Mouse (Mus musculus) c-Kit-positive CD71-positive TER-119-positive erythroid progenitor cells, embryonic 14.5 days (primary cell): ENCODE results near the gene Aida.
"Not testable (repeated sequence)": the region's sequence is repeated elsewhere in the genome, so short reads cannot be mapped to it uniquely, and the experiment has no call there.

Experiments
- DNase-seq: peaks from one replicate; pipeline ENCODE4 v3.0.0-alpha.2; 2013; ENCODE audit warnings: low spot score

The Aida gene

GRCm38 (mm10) chr1:183320708-183321107, 24.3 kb downstream of the Aida start:
- no peak for DNase-seq

- not testable (repeated sequence) for DNase-seq
Measured at GRCm38 (mm10) chr1:183322496-183322895, 26.1 kb downstream of the Aida start.

GRCm38 (mm10) chr1:183323923-183324322, 27.5 kb downstream of the Aida start:
- no peak for DNase-seq

GRCm38 (mm10) chr1:183324433-183324832, 28.0 kb downstream of the Aida start:
- DNase-seq, result no peak

- DNase-seq, result no peak
Measured at GRCm38 (mm10) chr1:183327171-183327570, 30.8 kb downstream of the Aida start.

DNA sequence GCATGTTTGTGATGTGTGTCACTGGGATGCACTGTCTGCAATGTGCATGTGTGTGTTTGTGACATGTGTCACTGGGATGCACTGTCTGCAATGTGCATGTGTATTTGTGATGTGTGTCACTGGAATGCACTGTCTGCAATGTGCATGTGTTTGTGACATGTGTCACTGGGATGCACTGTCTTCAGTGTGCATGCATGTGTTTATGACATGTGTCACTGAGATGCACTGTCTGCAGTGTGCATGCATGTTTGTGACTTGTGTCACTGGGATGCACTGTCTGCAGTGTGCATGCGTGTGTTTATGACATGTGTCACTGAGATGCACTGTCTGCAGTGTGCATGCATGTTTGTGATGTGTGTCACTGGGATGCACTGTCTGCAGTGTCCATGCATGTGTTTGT, 46.5 kb downstream of the Aida start:
- DNase-seq, result not testable (repeated sequence)

DNA sequence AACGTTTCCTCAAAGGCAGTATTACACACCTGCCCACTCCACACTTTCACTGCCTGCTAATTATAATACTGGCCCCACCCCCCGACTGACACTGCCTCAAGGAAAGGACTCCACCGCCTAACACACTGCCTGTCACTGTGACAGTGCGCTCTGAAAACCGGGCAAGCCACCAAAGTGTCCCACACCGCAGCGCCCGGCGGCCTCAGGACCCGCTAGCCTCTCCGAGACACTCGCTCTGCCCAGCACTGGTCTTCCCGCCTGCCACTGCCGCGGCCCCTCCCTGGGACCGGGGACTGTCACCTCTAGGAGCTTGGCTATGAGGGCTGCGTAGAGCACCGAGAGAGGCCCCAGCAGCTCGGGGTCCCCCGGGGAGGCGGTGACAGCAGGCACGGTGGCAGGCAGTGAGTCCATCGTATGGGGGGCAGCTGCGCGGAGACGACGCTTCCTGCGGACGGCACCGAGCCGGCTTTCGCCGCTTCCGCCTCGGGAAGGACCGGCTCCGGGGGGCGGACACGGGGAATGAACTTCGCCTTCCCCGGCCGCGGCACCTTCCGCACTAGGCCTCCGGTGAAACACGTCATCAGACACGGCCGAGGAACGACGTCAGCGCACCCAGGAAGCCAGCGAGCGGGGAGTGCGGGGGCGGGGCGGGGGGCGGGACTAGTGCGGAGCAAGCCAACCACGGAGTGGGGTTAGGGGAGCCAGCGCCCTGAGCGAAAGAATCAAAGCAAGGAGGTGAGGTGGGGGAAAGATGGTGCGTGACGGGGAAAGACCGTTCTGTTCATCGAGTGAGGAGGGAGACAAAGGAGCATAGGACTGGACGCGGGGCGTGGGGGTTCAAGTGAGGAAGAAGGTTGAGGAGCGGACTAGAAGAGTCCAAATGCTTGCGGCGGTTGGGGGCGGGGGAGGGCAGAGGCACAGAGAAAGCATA, 48.8 kb downstream of the Aida start:
- DNase-seq, result peak; percentile 91

GRCm38 (mm10) chr1:183345817-183346195, 49.4 kb downstream of the Aida start:
- no peak for DNase-seq

GRCm38 (mm10) chr1:183349840-183350239, 53.5 kb downstream of the Aida start:
- peak; percentile 69 for DNase-seq

DNA sequence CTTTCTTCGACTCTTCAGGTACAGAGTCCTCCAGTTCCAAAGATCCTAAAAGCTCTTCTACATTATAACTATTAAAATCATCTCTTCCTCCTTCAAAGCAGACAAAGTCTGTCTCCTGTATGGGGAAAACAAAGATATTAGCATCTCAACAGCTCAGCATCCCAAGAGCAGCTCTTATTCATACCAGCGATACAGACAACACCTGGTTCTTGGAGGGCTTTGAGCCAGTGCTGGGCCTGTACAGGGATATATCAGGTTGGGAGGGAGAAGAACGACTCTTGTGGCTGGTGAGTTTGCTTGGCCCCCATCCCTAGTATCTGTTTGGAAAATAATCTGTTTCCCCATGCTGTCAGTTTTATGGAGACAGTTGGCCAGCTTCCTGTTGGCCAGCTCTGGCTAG, 62.5 kb downstream of the Aida start:
- no peak for DNase-seq

DNA sequence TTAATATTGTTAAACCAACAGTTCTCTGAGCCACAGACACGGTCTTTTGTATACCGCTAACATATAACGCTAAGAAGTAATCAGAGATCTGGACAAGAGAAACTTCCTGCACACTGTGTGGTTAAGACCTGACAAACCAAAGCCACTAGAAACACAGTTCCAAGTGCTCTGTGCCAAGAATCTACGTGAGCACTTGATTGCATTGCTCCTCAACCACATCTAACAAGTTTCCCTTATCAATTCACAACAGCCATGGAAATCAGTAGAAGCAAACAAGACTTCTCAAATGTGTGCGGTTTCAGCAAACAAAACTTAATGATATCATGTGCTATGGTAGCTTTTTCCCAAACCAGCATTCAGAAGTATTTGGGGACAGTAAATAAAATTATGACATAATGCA, 65.9 kb downstream of the Aida start:
- DNase-seq, result no peak

GRCm38 (mm10) chr1:183362729-183363576, 66.6 kb downstream of the Aida start:
- no peak for DNase-seq

DNA sequence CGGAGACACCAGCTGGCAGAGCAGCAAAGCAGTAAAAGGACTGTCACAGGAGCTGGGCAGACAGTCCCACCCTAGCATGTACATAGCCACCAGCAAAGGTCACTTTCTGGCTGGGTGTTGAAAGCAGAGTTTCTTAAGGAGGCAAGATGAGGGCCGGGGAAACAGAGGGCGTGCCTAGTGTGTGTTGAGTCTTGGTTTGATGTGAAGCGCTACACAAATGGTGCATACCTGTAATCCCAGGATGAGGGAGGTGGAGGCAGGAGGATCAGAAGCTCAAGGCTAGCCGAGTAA, 67.1 kb downstream of the Aida start:
- DNase-seq, result no peak

DNA sequence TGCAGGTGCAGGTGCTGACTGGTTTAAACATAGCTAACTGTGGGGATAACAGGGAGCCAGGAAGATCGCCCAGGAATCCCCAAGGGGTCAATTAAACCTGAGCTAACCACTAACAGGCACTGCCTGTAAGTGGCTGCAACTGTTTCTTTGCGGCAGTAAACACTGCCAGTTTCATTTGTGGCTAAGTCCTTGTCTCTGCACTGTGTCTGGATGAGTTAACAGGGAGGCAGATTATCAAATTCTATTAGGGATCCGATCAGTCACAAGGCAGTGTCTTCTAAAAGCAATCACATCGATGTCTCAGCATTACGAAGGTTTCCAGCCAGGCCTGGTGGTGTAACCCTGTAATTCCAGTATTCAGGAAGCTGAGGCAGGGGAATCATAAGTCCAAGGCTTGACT, 70.0 kb downstream of the Aida start:
- DNase-seq, result no peak

DNA sequence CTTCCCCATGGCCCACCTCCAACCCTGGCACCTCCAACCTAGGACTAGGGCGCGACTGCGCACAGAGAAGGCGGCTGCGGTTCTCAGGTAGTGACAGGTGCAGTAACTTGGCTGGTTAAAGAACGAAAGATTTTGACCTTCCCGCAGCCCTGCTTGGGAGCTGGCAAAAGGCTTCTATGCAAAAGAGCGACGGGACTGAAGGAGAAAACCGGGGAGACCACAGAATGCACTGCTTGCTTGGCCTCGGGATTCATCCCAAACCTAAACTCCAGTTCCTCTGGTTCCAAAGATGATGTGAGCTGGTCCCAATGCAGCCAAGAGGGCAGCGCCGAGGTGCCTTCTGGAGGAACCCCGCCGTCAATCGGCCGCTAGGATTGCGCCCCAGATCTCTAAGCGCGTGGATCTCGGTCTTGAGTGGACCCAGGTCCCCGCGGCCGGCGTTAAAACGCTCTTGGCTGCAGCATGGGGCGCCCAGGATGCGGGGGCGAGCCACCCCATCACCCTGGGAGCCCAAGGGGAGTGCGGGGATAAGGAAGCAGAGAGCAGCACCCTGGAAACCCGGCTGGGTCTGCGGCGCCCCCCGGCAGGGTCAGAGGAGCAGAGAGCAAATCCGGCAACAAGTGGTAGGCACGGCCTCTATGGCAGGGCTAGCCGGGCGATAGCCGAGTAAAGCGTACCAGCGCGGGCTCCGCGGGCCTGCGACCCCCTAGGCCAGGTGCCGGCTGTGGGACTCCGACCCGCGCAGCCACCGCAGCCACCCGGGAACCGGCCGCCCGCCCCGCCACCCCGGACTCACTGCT, 72.4 kb downstream of the Aida start:
- DNase-seq, result no peak

DNA sequence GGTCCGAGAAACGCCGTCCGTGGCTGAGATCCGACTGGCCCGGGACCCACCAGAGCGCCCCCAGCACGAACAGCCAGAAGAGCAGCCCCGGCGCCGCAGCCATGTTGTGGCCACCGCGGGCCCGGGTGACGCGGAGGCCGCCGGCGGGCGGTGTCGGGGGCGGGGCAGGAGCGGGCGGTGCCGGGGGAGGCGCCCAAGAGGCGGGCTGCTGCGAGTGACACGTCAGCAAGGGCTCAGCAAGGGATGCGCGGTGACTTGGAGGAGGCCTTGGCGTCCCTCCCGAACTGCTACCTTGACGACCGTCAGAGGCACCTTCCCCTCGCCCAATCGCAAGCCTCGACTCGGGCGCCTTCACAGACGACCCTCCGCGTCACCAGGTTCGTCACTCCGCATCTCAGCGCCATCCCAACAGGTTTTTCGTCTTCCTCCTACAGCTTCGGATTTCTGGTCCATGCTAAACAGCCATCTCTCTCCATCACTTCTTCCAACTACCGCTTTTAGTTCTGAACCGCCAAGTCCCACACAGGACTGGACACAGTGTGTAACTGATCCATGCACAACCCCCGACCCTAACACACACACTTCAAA, 73.1 kb downstream of the Aida start, which contains the start of gene Mia3:
Gene Mia3, minus strand, starts transcription at position 127 of the 588 bp plus-strand sequence.
- DNase-seq, result peak; percentile 79

GRCm38 (mm10) chr1:183374728-183375127, 78.3 kb downstream of the Aida start:
- no peak for DNase-seq
